Mouse (Mus musculus) liver, postnatal 0 days (tissue): ENCODE measurements around the gene Mib2.

Experiments
- CTCF ChIP-seq: sonication (generic); IDR thresholded peaks from 2 replicates; pipeline ENCODE4 v1.5.1; 2016; ENCODE audit warnings: antibody characterized with exemption, low read depth
- EP300 ChIP-seq: IDR thresholded peaks from 2 replicates; pipeline ENCODE4 v1.6.1; 2016; ENCODE audit warnings: antibody characterized with exemption, low read depth, mild to moderate bottlenecking

DNA sequence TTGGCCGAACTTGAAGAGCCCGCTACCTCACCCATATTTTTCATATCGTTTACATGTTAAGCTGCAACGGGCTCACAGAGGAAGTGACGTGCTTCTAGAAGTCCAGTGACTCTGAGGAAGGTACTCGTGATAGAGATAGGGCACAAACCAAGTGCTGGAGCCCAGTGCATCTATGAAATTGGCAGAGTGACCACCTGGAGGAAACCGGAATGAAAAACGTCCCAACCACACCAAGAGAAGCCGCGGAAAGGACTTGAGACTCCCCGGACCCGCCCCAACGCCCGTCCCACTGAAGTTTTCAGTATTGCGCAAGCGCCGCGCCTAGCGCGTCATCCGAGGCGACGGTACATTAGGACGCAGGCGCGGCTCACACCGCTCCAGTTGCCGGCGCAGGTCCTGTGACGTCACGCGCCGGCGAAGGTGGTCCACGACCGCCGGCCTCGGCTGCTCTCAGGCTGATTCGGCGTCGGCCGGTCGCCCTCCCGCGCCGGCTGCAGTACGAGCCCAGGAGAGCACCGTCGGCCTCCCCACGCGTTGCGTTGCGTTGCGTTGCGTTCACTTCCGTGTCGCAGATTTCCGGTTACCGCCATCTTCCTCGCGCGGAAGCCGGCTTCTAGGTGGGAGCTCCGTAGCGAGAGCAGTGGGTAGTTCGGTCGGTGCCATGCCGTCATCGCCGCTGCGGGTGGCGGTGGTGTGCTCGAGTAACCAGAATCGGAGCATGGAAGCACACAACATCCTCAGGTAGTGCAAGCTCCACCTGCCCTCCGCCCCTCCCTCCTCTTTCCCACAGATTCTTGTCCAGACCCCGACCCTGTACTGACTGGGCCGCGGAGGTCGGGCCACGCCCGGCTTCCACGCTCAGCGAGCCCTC lies 36.0 kb upstream of the Mib2 start, which contains the start of gene Ssu72:
- TF ChIP-seq EP300 (no peak), CTCF (no peak)
